Mouse (Mus musculus) kidney, adult 2 months (tissue): Measurements from ENCODE around the gene Trappc4.

Experiments
- CTCF ChIP-seq: fragments of 200-500 bp; conservative IDR thresholded peaks from 2 replicates; pipeline ENCODE4 v1.5.1; 2011; ENCODE audit warnings: low read depth, mild to moderate bottlenecking, control low read depth, low read length, moderate library complexity, mixed read lengths; ENCODE audit not compliant: insufficient read depth, insufficient read length
- POLR2A ChIP-seq: fragments of 200-500 bp; IDR thresholded peaks from one replicate; pipeline ENCODE4 v1.6.1; 2011; ENCODE audit warnings: low read depth, low read length, control low read depth

DNA sequence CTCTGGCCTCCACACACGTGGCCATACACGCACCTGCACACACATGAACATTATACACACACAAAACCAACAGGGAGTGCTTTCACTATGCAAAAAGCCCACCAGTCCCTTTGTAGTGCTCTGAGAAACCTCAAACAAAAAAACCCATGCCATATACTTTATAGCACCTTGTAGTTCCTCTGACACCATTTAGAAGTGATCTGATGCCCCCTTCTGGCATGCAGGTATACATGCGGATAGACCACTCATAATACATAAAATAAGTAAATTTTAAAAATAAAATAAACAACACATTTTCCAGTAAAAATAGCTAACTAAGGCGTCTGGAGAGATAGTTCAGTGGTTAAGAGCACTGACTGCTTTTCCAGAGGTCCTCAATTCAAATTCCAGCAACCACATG lies 50.2 kb downstream of the Trappc4 start:
- TF ChIP-seq CTCF = no peak
- TF ChIP-seq POLR2A = no peak
